Mouse (Mus musculus): ENCODE data around the gene Zbtb6. TPM values are rescaled to one million over a fixed set of nuclear protein-coding genes. Genes with fewer than 3 reads are reported as not detected.

Gene Zbtb6
- polyA plus RNA-seq, 2 experiments, result 1.3 to 3.6 TPM

- Histone ChIP-seq H3K27ac (no peak overlapping the region), H3K9me3 (ENCODE audit: control insufficient read depth, low read length) (no peaks in the 10 kb centered on the region), H3K9ac (replicated peaks) (no peak overlapping the region), H3K4me3 (ENCODE audit: insufficient read depth in 1 of 2, low read depth in 2 of 2, low read length in 2 of 2) (no peak overlapping the region), H3K4me1 (replicated peaks; ENCODE audit: control insufficient read depth in 2 of 2, insufficient read depth in 2 of 2, low read length in 1 of 2) (peaks cover 0 to 4% of the 10 kb centered on the region in 2 experiments; a peak in 3 of 4 replicates), H3K4me2 (ENCODE audit: low read depth) (no peak overlapping the region), H3K36me3 (replicated peaks; ENCODE audit: control insufficient read depth, insufficient read depth, low read depth) (peaks cover 3% of the 10 kb centered on the region; the same call in 1 of the 2 replicates), H3K27me3 (ENCODE audit: control insufficient read depth, insufficient read depth, low read length) (no peaks in the 10 kb centered on the region)
- no peak for TF ChIP-seq CTCF (IDR thresholded peaks at IDR 0.05; ENCODE audit: low read depth)
- TF ChIP-seq EP300 (IDR thresholded peaks at IDR 0.05; ENCODE audit: low read depth), result no peak
- no peak for DNase-seq (ENCODE audit: low read depth in 3 of 3, low spot score in 3 of 3)
- ATAC-seq (ENCODE audit: insufficient read depth), result no peak
- WGBS (ENCODE audit: insufficient replicate concordance), result 37% methylated on average over 3 of the region's 3 CpGs
Observed at GRCm38 (mm10) chr2:37423671-37424070, 19.3 kb downstream of the Zbtb6 start.

GRCm38 (mm10) chr2:37422306-37423304 lies 20.4 kb downstream of the Zbtb6 start, which contains the start of gene Rc3h2:
Gene Rc3h2, minus strand, starts transcription at chr2:37422903.
- Histone ChIP-seq H3K36me3 (replicated peaks; ENCODE audit: control insufficient read depth, insufficient read depth, low read depth) (no peaks in the 10 kb centered on the region), H3K9ac (replicated peaks) (peak within 1 kb of the TSS; percentile 95), H3K4me3 (ENCODE audit: insufficient read depth in 1 of 2, low read depth in 2 of 2, low read length in 2 of 2) (peak within 1 kb of the TSS; percentile 78 to 98), H3K27me3 (ENCODE audit: control insufficient read depth, insufficient read depth, low read length) (no peaks in the 10 kb centered on the region), H3K27ac (peak within 1 kb of the TSS; percentile 85), H3K9me3 (ENCODE audit: control insufficient read depth, low read length) (no peaks in the 10 kb centered on the region), H3K4me2 (ENCODE audit: low read depth) (peak within 1 kb of the TSS; percentile 84), H3K4me1 (replicated peaks; ENCODE audit: control insufficient read depth in 2 of 2, insufficient read depth in 2 of 2, low read length in 1 of 2) (peaks cover 0 to 4% of the 10 kb centered on the region in 2 experiments; a peak in 3 of 4 replicates)
- TF ChIP-seq EP300 (IDR thresholded peaks at IDR 0.05; ENCODE audit: low read depth), result peak; percentile 76
- TF ChIP-seq CTCF (IDR thresholded peaks at IDR 0.05; ENCODE audit: low read depth), result no peak
- DNase-seq (ENCODE audit: low read depth in 3 of 3, low spot score in 3 of 3) (peak; percentile 97 to 98 (median 98)), ATAC-seq (ENCODE audit: insufficient read depth) (peak; percentile 97)
- under 1% methylated on average over 71 of the region's 75 CpGs for WGBS (ENCODE audit: insufficient replicate concordance)

- Histone ChIP-seq H3K4me2 (ENCODE audit: low read depth) (peak overlapping the region; percentile 84), H3K36me3 (replicated peaks; ENCODE audit: control insufficient read depth, insufficient read depth, low read depth) (no peaks in the 10 kb centered on the region), H3K4me1 (replicated peaks; ENCODE audit: control insufficient read depth in 2 of 2, insufficient read depth in 2 of 2, low read length in 1 of 2) (peaks cover 0 to 4% of the 10 kb centered on the region in 2 experiments; a peak in 3 of 4 replicates), H3K9ac (replicated peaks) (peak overlapping the region; percentile 95), H3K9me3 (ENCODE audit: control insufficient read depth, low read length) (no peaks in the 10 kb centered on the region), H3K4me3 (ENCODE audit: insufficient read depth in 1 of 2, low read depth in 2 of 2, low read length in 2 of 2) (peak overlapping the region; percentile 78 to 98), H3K27ac (peak overlapping the region; percentile 85), H3K27me3 (ENCODE audit: control insufficient read depth, insufficient read depth, low read length) (no peaks in the 10 kb centered on the region)
- no peak for TF ChIP-seq CTCF (IDR thresholded peaks at IDR 0.05; ENCODE audit: low read depth)
- TF ChIP-seq EP300 (IDR thresholded peaks at IDR 0.05; ENCODE audit: low read depth), result no peak
- DNase-seq (ENCODE audit: low read depth in 3 of 3, low spot score in 3 of 3) (no peak), ATAC-seq (ENCODE audit: insufficient read depth) (no peak)
- WGBS (ENCODE audit: insufficient replicate concordance), result 7% methylated on average over 3 of the region's 3 CpGs
Observed at GRCm38 (mm10) chr2:37421903-37422302, 21.1 kb downstream of the Zbtb6 start.

GRCm38 (mm10) chr2:37395539-37395938 lies 47.4 kb downstream of the Zbtb6 start:
- no peak for DNase-seq (ENCODE audit: low read depth in 3 of 3, low spot score in 3 of 3)
- Histone ChIP-seq H3K9me3 (ENCODE audit: control insufficient read depth, low read length) (no peaks in the 10 kb centered on the region), H3K27me3 (ENCODE audit: control insufficient read depth, insufficient read depth, low read length) (no peaks in the 10 kb centered on the region), H3K36me3 (replicated peaks; ENCODE audit: control insufficient read depth, insufficient read depth, low read depth) (peaks cover 20% of the 10 kb centered on the region), H3K4me2 (ENCODE audit: low read depth) (no peak overlapping the region), H3K4me1 (replicated peaks; ENCODE audit: control insufficient read depth in 2 of 2, insufficient read depth in 2 of 2, low read length in 1 of 2) (no peaks in the 10 kb centered on the region), H3K27ac (no peak overlapping the region), H3K4me3 (ENCODE audit: insufficient read depth in 1 of 2, low read depth in 2 of 2, low read length in 2 of 2) (no peak overlapping the region), H3K9ac (replicated peaks) (no peak overlapping the region)
- TF ChIP-seq EP300 (IDR thresholded peaks at IDR 0.05; ENCODE audit: low read depth) (no peak), CTCF (IDR thresholded peaks at IDR 0.05; ENCODE audit: low read depth) (no peak)
- no peak for ATAC-seq (ENCODE audit: insufficient read depth)
- WGBS (ENCODE audit: insufficient replicate concordance), result 29% methylated on average over 1 of the region's 1 CpGs

GRCm38 (mm10) chr2:37382921-37383320 lies 60.0 kb downstream of the Zbtb6 start:
- WGBS (ENCODE audit: insufficient replicate concordance), result 89% methylated on average over 9 of the region's 9 CpGs
- no peak overlapping the region for H3K9ac ChIP-seq (replicated peaks)
- no peaks in the 10 kb centered on the region for H3K4me1 ChIP-seq (replicated peaks; ENCODE audit: control insufficient read depth in 2 of 2, insufficient read depth in 2 of 2, low read length in 1 of 2)
- no peak overlapping the region for H3K4me3 ChIP-seq (ENCODE audit: insufficient read depth in 1 of 2, low read depth in 2 of 2, low read length in 2 of 2)
- ATAC-seq (ENCODE audit: insufficient read depth) (no peak), DNase-seq (ENCODE audit: low read depth in 3 of 3, low spot score in 3 of 3) (no peak)
- no peak overlapping the region for H3K27ac ChIP-seq
- H3K4me2 ChIP-seq (ENCODE audit: low read depth), result no peak overlapping the region
- H3K36me3 ChIP-seq (replicated peaks; ENCODE audit: control insufficient read depth, insufficient read depth, low read depth), result peaks cover 25% of the 10 kb centered on the region
- TF ChIP-seq EP300 (IDR thresholded peaks at IDR 0.05; ENCODE audit: low read depth) (no peak), CTCF (IDR thresholded peaks at IDR 0.05; ENCODE audit: low read depth) (no peak)
- H3K9me3 ChIP-seq (ENCODE audit: control insufficient read depth, low read length), result no peaks in the 10 kb centered on the region
- H3K27me3 ChIP-seq (ENCODE audit: control insufficient read depth, insufficient read depth, low read length), result no peaks in the 10 kb centered on the region

Data from liver, embryonic 14.5 days (tissue).